Mouse (Mus musculus): Measurements from ENCODE around the gene Hhip. TPM values are rescaled to one million over a fixed set of nuclear protein-coding genes. Genes with fewer than 3 reads are reported as not detected.

The Hhip gene
- 2.1 and 4.9 TPM in 2 replicates for polyA plus RNA-seq (2012; rRNA removed)

- no peak for TF ChIP-seq CTCF (IDR thresholded peaks at IDR 0.05; ENCODE audit: extremely low read depth, insufficient read length, insufficient replicate concordance, low read depth, low read length)
- TF ChIP-seq POLR2A (IDR thresholded peaks at IDR 0.05; ENCODE audit: low read depth, low read length), result no peak; the same call in 1 of the 2 replicates
- 2% methylated on average over 37 of the region's 56 CpGs for WGBS
- peak within 1 kb of the TSS; percentile 50 for H3K4me3 ChIP-seq (ENCODE audit: low read depth, low read length)
- peaks cover 3% of the 10 kb centered on the region; the same call in 1 of the 2 replicates for H3K4me1 ChIP-seq (ENCODE audit: control insufficient read depth, insufficient read depth, insufficient read length, low read length)
- H3K36me3 ChIP-seq (ENCODE audit: control insufficient read depth, insufficient read depth, low read length), result no peaks in the 10 kb centered on the region
- peaks cover 18% of the 10 kb centered on the region; the same call in 1 of the 2 replicates for H3K27me3 ChIP-seq (ENCODE audit: control insufficient read depth, insufficient read depth, low read length)
- H3K27ac ChIP-seq (ENCODE audit: insufficient read depth, low read depth, low read length), result peak within 1 kb of the TSS; percentile 37
These were observed at the start of gene Hhip for GRCm38 (mm10) chr8:80057198-80058174. TSS of gene Hhip (minus strand) at chr8:80058006.

- Histone ChIP-seq H3K4me1 (ENCODE audit: control insufficient read depth, insufficient read depth, insufficient read length, low read length) (no peaks in the 10 kb centered on the region), H3K4me3 (ENCODE audit: low read depth, low read length) (no peak overlapping the region), H3K36me3 (ENCODE audit: control insufficient read depth, insufficient read depth, low read length) (no peaks in the 10 kb centered on the region), H3K27ac (ENCODE audit: insufficient read depth, low read depth, low read length) (no peak overlapping the region), H3K27me3 (ENCODE audit: control insufficient read depth, insufficient read depth, low read length) (no peaks in the 10 kb centered on the region; the same call in 1 of the 2 replicates)
- TF ChIP-seq POLR2A (IDR thresholded peaks at IDR 0.05; ENCODE audit: low read depth, low read length) (no peak), CTCF (IDR thresholded peaks at IDR 0.05; ENCODE audit: extremely low read depth, insufficient read length, insufficient replicate concordance, low read depth, low read length) (no peak)
- WGBS, result 88% methylated on average over 2 of the region's 2 CpGs
These were observed 29.2 kb upstream of the Hhip start for GRCm38 (mm10) chr8:80087021-80087420.

- WGBS, result 3% methylated on average over 7 of the region's 12 CpGs
- H3K4me1 ChIP-seq (ENCODE audit: control insufficient read depth, insufficient read depth, insufficient read length, low read length), result peaks cover 3% of the 10 kb centered on the region; the same call in 1 of the 2 replicates
- no peaks in the 10 kb centered on the region for H3K36me3 ChIP-seq (ENCODE audit: control insufficient read depth, insufficient read depth, low read length)
- peak overlapping the region; percentile 29 for H3K4me3 ChIP-seq (ENCODE audit: low read depth, low read length)
- H3K27me3 ChIP-seq (ENCODE audit: control insufficient read depth, insufficient read depth, low read length), result peaks cover 18% of the 10 kb centered on the region; the same call in 1 of the 2 replicates
- no peak for TF ChIP-seq POLR2A (IDR thresholded peaks at IDR 0.05; ENCODE audit: low read depth, low read length)
- no peak for TF ChIP-seq CTCF (IDR thresholded peaks at IDR 0.05; ENCODE audit: extremely low read depth, insufficient read length, insufficient replicate concordance, low read depth, low read length)
- H3K27ac ChIP-seq (ENCODE audit: insufficient read depth, low read depth, low read length), result peak overlapping the region; percentile 37; the same call in 1 of the 2 replicates
These were observed 387 bp upstream of the Hhip start for GRCm38 (mm10) chr8:80058193-80058592.

- Histone ChIP-seq H3K27ac (ENCODE audit: insufficient read depth, low read depth, low read length) (no peak overlapping the region; the same call in 1 of the 2 replicates), H3K27me3 (ENCODE audit: control insufficient read depth, insufficient read depth, low read length) (peaks cover 18% of the 10 kb centered on the region; the same call in 1 of the 2 replicates), H3K4me1 (ENCODE audit: control insufficient read depth, insufficient read depth, insufficient read length, low read length) (peaks cover 3% of the 10 kb centered on the region; the same call in 1 of the 2 replicates), H3K4me3 (ENCODE audit: low read depth, low read length) (no peak overlapping the region), H3K36me3 (ENCODE audit: control insufficient read depth, insufficient read depth, low read length) (no peaks in the 10 kb centered on the region)
- no peak for TF ChIP-seq CTCF (IDR thresholded peaks at IDR 0.05; ENCODE audit: extremely low read depth, insufficient read length, insufficient replicate concordance, low read depth, low read length)
- no peak for TF ChIP-seq POLR2A (IDR thresholded peaks at IDR 0.05; ENCODE audit: low read depth, low read length)
- 15% methylated on average over 13 of the region's 13 CpGs for WGBS
These were observed 1.3 kb downstream of the Hhip start for GRCm38 (mm10) chr8:80056331-80057070.

GRCm38 (mm10) chr8:80055777-80056176 is 2.0 kb downstream of the Hhip start:
- Histone ChIP-seq H3K36me3 (ENCODE audit: control insufficient read depth, insufficient read depth, low read length) (no peaks in the 10 kb centered on the region), H3K4me1 (ENCODE audit: control insufficient read depth, insufficient read depth, insufficient read length, low read length) (peaks cover 3% of the 10 kb centered on the region; the same call in 1 of the 2 replicates), H3K4me3 (ENCODE audit: low read depth, low read length) (no peak overlapping the region), H3K27ac (ENCODE audit: insufficient read depth, low read depth, low read length) (no peak overlapping the region), H3K27me3 (ENCODE audit: control insufficient read depth, insufficient read depth, low read length) (peaks cover 18% of the 10 kb centered on the region; the same call in 1 of the 2 replicates)
- WGBS, result 19% methylated on average over 10 of the region's 10 CpGs
- no peak for TF ChIP-seq POLR2A (IDR thresholded peaks at IDR 0.05; ENCODE audit: low read depth, low read length)
- TF ChIP-seq CTCF (IDR thresholded peaks at IDR 0.05; ENCODE audit: extremely low read depth, insufficient read length, insufficient replicate concordance, low read depth, low read length), result no peak

GRCm38 (mm10) chr8:80055094-80055493 is 2.7 kb downstream of the Hhip start:
- H3K4me1 ChIP-seq (ENCODE audit: control insufficient read depth, insufficient read depth, insufficient read length, low read length), result peaks cover 3% of the 10 kb centered on the region; the same call in 1 of the 2 replicates
- H3K4me3 ChIP-seq (ENCODE audit: low read depth, low read length), result no peak overlapping the region
- peaks cover 18% of the 10 kb centered on the region; the same call in 1 of the 2 replicates for H3K27me3 ChIP-seq (ENCODE audit: control insufficient read depth, insufficient read depth, low read length)
- H3K27ac ChIP-seq (ENCODE audit: insufficient read depth, low read depth, low read length), result no peak overlapping the region
- H3K36me3 ChIP-seq (ENCODE audit: control insufficient read depth, insufficient read depth, low read length), result no peaks in the 10 kb centered on the region
- TF ChIP-seq POLR2A (IDR thresholded peaks at IDR 0.05; ENCODE audit: low read depth, low read length), result no peak
- no peak for TF ChIP-seq CTCF (IDR thresholded peaks at IDR 0.05; ENCODE audit: extremely low read depth, insufficient read length, insufficient replicate concordance, low read depth, low read length)
- 53% methylated on average over 6 of the region's 6 CpGs for WGBS

Measured in small intestine, adult 2 months (tissue).